Mouse (Mus musculus) erythroblast, adult 5-6 weeks (primary cell): ENCODE data around the gene Lta. TPM values are rescaled to one million over a fixed set of nuclear protein-coding genes. Genes with fewer than 3 reads are reported as not detected.

ENCODE experiments used
- ATAC-seq: replicated peaks from 2 replicates; pipeline ENCODE4 v1.8.0; 2016; ENCODE audit warnings: moderate number of reproducible peaks, mild to moderate bottlenecking, moderate TSS enrichment, inconsistent platforms; ENCODE audit not compliant: poor library complexity, low FRiP score, severe bottlenecking
- total RNA-seq, 2 experiments: library from RNA; stranded (forward) in 1 of 2; stranded (reverse) in 1 of 2; fragments of 150-400 nt in 1 of 2; fragments of 200-764, 138-1000 nt in 1 of 2; gene quantifications; 2 replicates each; pipeline versions ENCODE4 v1.2.3 to v1.2.4; 2015 to 2017; ENCODE audit warnings: low replicate concordance in 2 of 2

Lta gene
- total RNA-seq, 2 experiments from 2014 or later = not detected

DNA sequence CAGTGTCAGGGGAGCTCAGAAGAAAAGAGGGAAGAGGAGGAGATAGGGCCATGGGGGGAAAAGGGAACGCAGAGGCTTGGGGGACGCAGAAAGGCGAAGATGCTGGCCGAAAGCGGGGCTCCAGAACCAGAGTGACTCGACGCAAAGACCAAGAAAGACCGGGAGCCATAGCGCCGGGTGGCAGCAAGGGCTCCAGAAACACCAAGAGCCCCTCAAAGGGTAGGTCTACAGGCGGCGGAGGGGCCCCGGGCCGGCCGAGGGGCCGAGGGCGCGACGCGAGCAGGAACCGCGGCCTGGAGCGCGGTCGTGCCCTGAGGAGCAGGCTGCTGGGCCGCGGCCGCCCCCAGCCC, 41.0 kb downstream of the Lta start:
- no peak for ATAC-seq

- no peak for ATAC-seq
Observed at GRCm38 (mm10) chr17:35163326-35164081, 41.6 kb downstream of the Lta start.

DNA sequence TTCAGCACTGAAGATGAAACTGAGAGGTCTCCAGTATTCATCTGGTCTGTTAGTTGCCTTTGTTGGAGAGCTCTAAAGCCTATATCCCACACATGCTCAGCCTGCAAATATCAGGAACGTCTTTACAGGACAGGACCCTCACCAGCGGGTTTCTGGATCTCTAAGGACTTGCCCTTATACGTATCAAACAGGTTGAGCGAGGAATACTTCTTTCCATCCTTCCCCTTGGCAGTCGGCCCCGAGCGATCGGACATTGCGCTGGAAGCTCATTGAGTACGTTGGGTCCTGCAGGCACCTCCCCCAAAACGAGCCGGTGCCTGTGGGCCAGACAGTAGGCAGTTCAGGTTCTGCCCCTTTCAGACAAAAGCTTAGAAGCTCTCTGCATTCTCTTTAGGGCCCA, 42.4 kb downstream of the Lta start:
- no peak for ATAC-seq

GRCm38 (mm10) chr17:35162121-35162520, 43.0 kb downstream of the Lta start:
- no peak for ATAC-seq

DNA sequence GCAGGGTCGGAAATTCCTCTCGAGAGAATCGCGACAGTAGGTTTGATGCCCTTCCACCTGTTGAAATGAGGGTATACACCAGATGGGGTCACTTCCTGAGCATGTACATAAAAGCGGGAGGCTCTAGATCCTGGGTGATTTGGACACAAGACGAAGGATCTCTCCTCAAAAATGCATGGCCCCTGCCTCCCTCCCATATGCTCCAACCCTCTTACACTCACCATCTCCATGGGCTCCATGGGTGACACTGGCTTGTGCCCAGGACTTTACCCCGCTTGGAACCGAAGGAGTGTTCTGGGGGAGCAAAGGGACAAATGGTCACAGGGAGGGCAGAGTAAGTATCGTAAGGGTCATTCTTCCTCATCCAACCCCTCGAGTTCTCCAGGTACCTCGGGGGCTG, 43.7 kb downstream of the Lta start:
- no peak for ATAC-seq

DNA sequence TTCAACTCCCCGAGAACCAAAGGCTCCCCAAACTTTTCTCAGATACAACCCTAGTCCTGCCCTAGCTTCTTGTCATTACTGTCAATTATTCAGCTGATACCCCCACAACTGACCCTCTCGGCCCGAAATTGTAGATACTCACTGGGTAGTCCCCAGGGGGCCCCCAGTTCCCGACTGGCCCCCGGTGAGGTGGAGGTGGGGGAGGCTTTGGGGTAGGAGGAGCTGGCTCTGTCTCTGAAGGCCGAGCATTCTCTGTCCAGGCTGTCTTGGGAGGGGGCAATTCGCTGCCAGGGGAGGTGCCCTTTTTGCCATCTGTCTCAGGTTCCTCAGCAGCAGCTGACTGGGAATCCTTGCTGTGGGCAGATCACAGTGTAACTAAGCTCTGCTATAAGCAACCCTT, 45.5 kb downstream of the Lta start:
- ATAC-seq = no peak

DNA sequence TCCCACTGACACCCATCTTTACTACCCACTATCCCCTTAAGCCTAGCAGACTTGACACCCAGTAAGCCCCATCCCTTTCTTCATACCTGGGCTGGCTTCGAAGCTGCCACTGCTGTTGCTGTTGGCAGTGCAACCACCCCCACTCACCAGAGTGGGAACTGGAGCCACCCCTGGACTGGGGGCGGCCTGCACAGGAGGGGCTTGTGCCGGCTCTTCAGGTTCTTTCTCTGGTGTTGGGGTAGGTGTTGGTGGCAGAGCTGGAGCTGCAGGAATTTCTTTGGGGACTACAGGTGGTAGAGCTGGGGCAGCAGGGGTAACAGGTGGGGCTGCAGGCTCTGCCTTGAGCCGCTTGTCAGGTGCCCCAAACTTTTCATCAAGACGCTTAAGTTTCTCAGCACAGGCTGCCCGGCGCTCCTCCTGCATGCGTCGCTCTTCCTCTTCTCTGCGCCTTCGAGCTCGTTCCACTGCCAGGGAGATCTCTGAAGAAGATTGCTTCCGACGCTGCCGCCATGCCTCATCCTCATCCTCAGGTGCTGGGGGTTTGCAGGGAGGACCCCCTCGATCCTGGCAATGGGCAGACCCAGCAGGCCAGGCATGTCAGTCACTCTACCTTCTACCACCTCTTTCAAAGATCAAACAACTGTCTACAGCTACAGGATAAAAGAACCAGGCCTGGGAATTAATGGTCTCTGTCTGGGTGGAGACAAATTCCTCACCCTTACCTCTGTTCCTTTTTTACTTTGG, 46.1 kb downstream of the Lta start:
- no peak for ATAC-seq

DNA sequence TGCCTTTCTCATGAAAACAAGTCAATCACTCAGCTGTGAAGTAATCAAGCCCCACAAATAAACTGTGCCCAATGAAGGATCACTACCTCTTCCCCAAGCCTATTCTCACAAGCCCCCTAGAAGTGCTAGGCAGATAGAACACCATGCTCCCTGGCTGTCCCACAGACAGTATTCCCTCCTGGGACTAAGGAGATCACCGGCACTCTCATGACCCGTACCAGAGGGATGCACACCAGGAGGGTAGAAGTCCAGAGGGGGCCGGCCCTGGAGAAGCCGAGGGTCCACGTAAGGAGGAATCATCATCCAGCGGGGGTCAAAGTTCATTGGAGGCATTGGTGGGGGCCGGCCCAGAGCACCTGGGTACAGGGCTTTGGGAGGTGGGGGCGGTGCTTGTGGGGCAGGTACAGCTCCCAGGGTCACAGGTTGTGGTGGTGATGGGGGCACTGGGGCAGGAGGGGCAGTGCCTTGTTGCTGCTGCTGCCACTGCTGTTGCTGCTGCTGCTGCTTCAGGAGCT, 47.4 kb downstream of the Lta start:
- no peak for ATAC-seq

- no peak for ATAC-seq
Observed at GRCm38 (mm10) chr17:35157254-35157653, 47.9 kb downstream of the Lta start.

- no peak for ATAC-seq
Observed at GRCm38 (mm10) chr17:35156461-35157200, 48.5 kb downstream of the Lta start.

- ATAC-seq = no peak
Observed at GRCm38 (mm10) chr17:35155451-35155850, 49.7 kb downstream of the Lta start.

- ATAC-seq = no peak
Observed at GRCm38 (mm10) chr17:35154616-35155015, 50.5 kb downstream of the Lta start.

- ATAC-seq = no peak
Observed at GRCm38 (mm10) chr17:35153931-35154330, 51.2 kb downstream of the Lta start.

Other genes starting within 250 kb of the Lta start
Only the 30 nearest of the 39 such genes appear.
- gene Sapcd1, start 177.3 kb downstream of the Lta start, total RNA-seq (2015; ENCODE audit: low replicate concordance) = 2.3 TPM in 1 of 2 replicates, not detected in the other
- gene Sapcd1, start 177.3 kb downstream of the Lta start, total RNA-seq (2017; ENCODE audit: low replicate concordance) = not detected in 2 replicates
- 0.38 and 1.5 TPM in 2 replicates for gene Msh5, start 158.6 kb downstream of the Lta start, total RNA-seq (2015; ENCODE audit: low replicate concordance)
- 5.7 and 8.8 TPM in 2 replicates for gene Msh5, start 158.6 kb downstream of the Lta start, total RNA-seq (2017; ENCODE audit: low replicate concordance)
- gene Clic1, start 155.4 kb downstream of the Lta start, total RNA-seq (2015; ENCODE audit: low replicate concordance) = 74.6 and 85.9 TPM in 2 replicates
- 66.9 and 68.8 TPM in 2 replicates for gene Clic1, start 155.4 kb downstream of the Lta start, total RNA-seq (2017; ENCODE audit: low replicate concordance)
- gene Ddah2, start 146.3 kb downstream of the Lta start, total RNA-seq (2015; ENCODE audit: low replicate concordance) = 1.0 and 1.7 TPM in 2 replicates
- 2.2 TPM in 1 of 2 replicates, not detected in the other for gene Ddah2, start 146.3 kb downstream of the Lta start, total RNA-seq (2017; ENCODE audit: low replicate concordance)
- not detected in 2 replicates for gene Ly6g6c, start 140.0 kb downstream of the Lta start, total RNA-seq (2015; ENCODE audit: low replicate concordance)
- gene Ly6g6c, start 140.0 kb downstream of the Lta start, total RNA-seq (2017; ENCODE audit: low replicate concordance) = not detected in 2 replicates
- gene Mpig6b, start 139.2 kb downstream of the Lta start, total RNA-seq (2015; ENCODE audit: low replicate concordance) = 0.42 TPM in 1 of 2 replicates, not detected in the other
- gene Mpig6b, start 139.2 kb downstream of the Lta start, total RNA-seq (2017; ENCODE audit: low replicate concordance) = not detected in 2 replicates
- not detected in 2 replicates for gene Ly6g6e, start 128.4 kb downstream of the Lta start, total RNA-seq (2015; ENCODE audit: low replicate concordance)
- not detected in 2 replicates for gene Ly6g6e, start 128.4 kb downstream of the Lta start, total RNA-seq (2017; ENCODE audit: low replicate concordance)
- gene Ly6g6d, start 127.3 kb downstream of the Lta start, total RNA-seq (2015; ENCODE audit: low replicate concordance) = not detected in 2 replicates
- gene Ly6g6d, start 127.3 kb downstream of the Lta start, total RNA-seq (2017; ENCODE audit: low replicate concordance) = 1.4 TPM in 1 of 2 replicates, not detected in the other
- not detected in 2 replicates for gene Ly6g6f, start 119.7 kb downstream of the Lta start, total RNA-seq (2015; ENCODE audit: low replicate concordance)
- not detected in 2 replicates for gene Ly6g6f, start 119.7 kb downstream of the Lta start, total RNA-seq (2017; ENCODE audit: low replicate concordance)
- gene Abhd16a, start 116.1 kb downstream of the Lta start, total RNA-seq (2015; ENCODE audit: low replicate concordance) = 28.1 and 36.8 TPM in 2 replicates
- gene Abhd16a, start 116.1 kb downstream of the Lta start, total RNA-seq (2017; ENCODE audit: low replicate concordance) = 33.3 and 63.0 TPM in 2 replicates
- not detected in 2 replicates for gene Ly6g5c, start 97.1 kb downstream of the Lta start, total RNA-seq (2015; ENCODE audit: low replicate concordance)
- not detected in 2 replicates for gene Ly6g5c, start 97.1 kb downstream of the Lta start, total RNA-seq (2017; ENCODE audit: low replicate concordance)
- gene Ly6g5b, start 89.9 kb downstream of the Lta start, total RNA-seq (2015; ENCODE audit: low replicate concordance) = 7.7 TPM in 1 of 2 replicates, not detected in the other
- 0.34 TPM in 1 of 2 replicates, not detected in the other for gene Ly6g5b, start 89.9 kb downstream of the Lta start, total RNA-seq (2017; ENCODE audit: low replicate concordance)
- gene Gpank1, start 83.9 kb downstream of the Lta start, total RNA-seq (2015; ENCODE audit: low replicate concordance) = 10.9 and 14.8 TPM in 2 replicates
- 15.8 and 20.4 TPM in 2 replicates for gene Gpank1, start 83.9 kb downstream of the Lta start, total RNA-seq (2017; ENCODE audit: low replicate concordance)
- gene Csnk2b, start 83.3 kb downstream of the Lta start, total RNA-seq (2015; ENCODE audit: low replicate concordance) = 156 and 181 TPM in 2 replicates
- 76.5 and 112 TPM in 2 replicates for gene Csnk2b, start 83.3 kb downstream of the Lta start, total RNA-seq (2017; ENCODE audit: low replicate concordance)
- gene D17H6S53E, start 79.0 kb downstream of the Lta start, total RNA-seq (2015; ENCODE audit: low replicate concordance) = 0.63 and 1.5 TPM in 2 replicates
- gene D17H6S53E, start 79.0 kb downstream of the Lta start, total RNA-seq (2017; ENCODE audit: low replicate concordance) = 2.6 and 2.8 TPM in 2 replicates
- not detected in 2 replicates for gene Apom, start 73.3 kb downstream of the Lta start, total RNA-seq (2015; ENCODE audit: low replicate concordance)
- gene Apom, start 73.3 kb downstream of the Lta start, total RNA-seq (2017; ENCODE audit: low replicate concordance) = 0.94 TPM in 1 of 2 replicates, not detected in the other
- gene Bag6, start 70.2 kb downstream of the Lta start, total RNA-seq (2015; ENCODE audit: low replicate concordance) = 23.8 and 47.9 TPM in 2 replicates
- 48.1 and 71.4 TPM in 2 replicates for gene Bag6, start 70.2 kb downstream of the Lta start, total RNA-seq (2017; ENCODE audit: low replicate concordance)
- 70.2 and 111 TPM in 2 replicates for gene Prrc2a, start 40.5 kb downstream of the Lta start, total RNA-seq (2015; ENCODE audit: low replicate concordance)
- 15.1 and 22.6 TPM in 2 replicates for gene Prrc2a, start 40.5 kb downstream of the Lta start, total RNA-seq (2017; ENCODE audit: low replicate concordance)
- 14.4 and 19.8 TPM in 2 replicates for gene Aif1, start 29.3 kb downstream of the Lta start, total RNA-seq (2015; ENCODE audit: low replicate concordance)
- gene Aif1, start 29.3 kb downstream of the Lta start, total RNA-seq (2017; ENCODE audit: low replicate concordance) = 8.7 and 15.8 TPM in 2 replicates
- 55.5 and 77.7 TPM in 2 replicates for gene Lst1, start 16.9 kb downstream of the Lta start, total RNA-seq (2015; ENCODE audit: low replicate concordance)
- gene Lst1, start 16.9 kb downstream of the Lta start, total RNA-seq (2017; ENCODE audit: low replicate concordance) = 32.2 and 57.3 TPM in 2 replicates
- gene Ltb, start 10.9 kb downstream of the Lta start, total RNA-seq (2015; ENCODE audit: low replicate concordance) = 4.6 TPM in 1 of 2 replicates, not detected in the other
- gene Ltb, start 10.9 kb downstream of the Lta start, total RNA-seq (2017; ENCODE audit: low replicate concordance) = 1.7 and 3.8 TPM in 2 replicates
- gene Tnf, start 3.3 kb downstream of the Lta start, total RNA-seq (2015; ENCODE audit: low replicate concordance) = 10.7 and 19.2 TPM in 2 replicates
- gene Tnf, start 3.3 kb downstream of the Lta start, total RNA-seq (2017; ENCODE audit: low replicate concordance) = 2.8 and 8.3 TPM in 2 replicates
- gene Gm16181, start 15.5 kb upstream of the Lta start, total RNA-seq (2015; ENCODE audit: low replicate concordance) = not detected in 2 replicates
- gene Gm16181, start 15.5 kb upstream of the Lta start, total RNA-seq (2017; ENCODE audit: low replicate concordance) = not detected in 2 replicates
- gene Atp6v1g2, start 28.3 kb upstream of the Lta start, total RNA-seq (2015; ENCODE audit: low replicate concordance) = 1.0 and 2.7 TPM in 2 replicates
- gene Atp6v1g2, start 28.3 kb upstream of the Lta start, total RNA-seq (2017; ENCODE audit: low replicate concordance) = 3.8 TPM in 1 of 2 replicates, not detected in the other
- 0.58 and 1.0 TPM in 2 replicates for gene Nfkbil1, start 30.4 kb upstream of the Lta start, total RNA-seq (2015; ENCODE audit: low replicate concordance)
- 2.2 TPM in 1 of 2 replicates, not detected in the other for gene Nfkbil1, start 30.4 kb upstream of the Lta start, total RNA-seq (2017; ENCODE audit: low replicate concordance)
- 65.7 and 80.5 TPM in 2 replicates for gene Ddx39b, start 36.4 kb upstream of the Lta start, total RNA-seq (2015; ENCODE audit: low replicate concordance)
- gene Ddx39b, start 36.4 kb upstream of the Lta start, total RNA-seq (2017; ENCODE audit: low replicate concordance) = 48.1 and 50.2 TPM in 2 replicates
- gene H2-D1, start 57.4 kb upstream of the Lta start, total RNA-seq (2015; ENCODE audit: low replicate concordance) = 117 and 224 TPM in 2 replicates
- 217 and 402 TPM in 2 replicates for gene H2-D1, start 57.4 kb upstream of the Lta start, total RNA-seq (2017; ENCODE audit: low replicate concordance)
- not detected in 2 replicates for gene H2-Q1, start 115.1 kb upstream of the Lta start, total RNA-seq (2015; ENCODE audit: low replicate concordance)
- gene H2-Q1, start 115.1 kb upstream of the Lta start, total RNA-seq (2017; ENCODE audit: low replicate concordance) = not detected in 2 replicates
- not detected in 2 replicates for gene H2-Q2, start 136.9 kb upstream of the Lta start, total RNA-seq (2015; ENCODE audit: low replicate concordance)
- gene H2-Q2, start 136.9 kb upstream of the Lta start, total RNA-seq (2017; ENCODE audit: low replicate concordance) = not detected in 2 replicates
- 3.6 and 5.6 TPM in 2 replicates for gene H2-Q4, start 174.3 kb upstream of the Lta start, total RNA-seq (2015; ENCODE audit: low replicate concordance)
- 8.3 and 8.9 TPM in 2 replicates for gene H2-Q4, start 174.3 kb upstream of the Lta start, total RNA-seq (2017; ENCODE audit: low replicate concordance)